Mouse (Mus musculus) gastrocnemius, postnatal 36 days (tissue): ENCODE results near the gene Btaf1. TPM values are rescaled to one million over a fixed set of nuclear protein-coding genes. Genes with fewer than 3 reads are reported as not detected.

Experiments
- total RNA-seq, 2 experiments: library from RNA; stranded (reverse); gene quantifications; 2 replicates each; pipeline ENCODE4 v1.2.3; 2021

The Btaf1 gene
- total RNA-seq, 2 experiments from 2014 or later, result 7.3 to 7.9 TPM

Other genes with a start within 250 kb of the Btaf1 start
- 100 to 1,000 TPM; 226 to 705 TPM for gene Ppp1r3c, start 189.4 kb upstream of the Btaf1 start, total RNA-seq
- 100 to 1,000 TPM; 106 to 115 TPM for gene Tnks2, start 91.8 kb upstream of the Btaf1 start, total RNA-seq
- 1 to 10 TPM; 1.2 TPM for gene Fgfbp3, start 6.5 kb upstream of the Btaf1 start, total RNA-seq